Mouse (Mus musculus): Measurements from ENCODE around the gene Abca2. TPM values are rescaled to one million over a fixed set of nuclear protein-coding genes. Genes with fewer than 3 reads are reported as not detected.
A peak's percentile ranks its signal among the peaks of the same experiment; 100 is the strongest.

Abca2 gene
- polyA plus RNA-seq, 1 experiment from 2014 or later: 5.9 TPM

DNA sequence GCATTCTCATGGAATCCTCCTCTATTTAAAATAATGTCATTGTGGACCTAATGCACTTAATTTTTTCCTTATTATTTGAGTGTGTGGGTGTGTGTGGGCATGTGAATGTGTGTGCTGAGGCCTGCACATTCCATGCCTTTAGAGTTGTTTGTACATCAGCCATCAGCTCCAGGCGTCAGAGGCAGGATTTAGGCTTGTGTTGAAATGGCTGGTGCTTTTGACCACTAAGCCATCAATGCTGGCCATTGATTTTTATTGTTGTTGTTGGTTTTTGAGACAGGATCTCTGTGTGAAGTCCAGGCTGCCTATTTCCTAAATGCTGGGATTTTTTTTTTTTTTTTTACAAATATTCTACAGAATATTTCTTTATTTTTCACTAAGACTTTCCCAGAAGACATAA, 24.4 kb downstream of the Abca2 start:
- Histone ChIP-seq H3K4me1 (0 out of 2 replicates have a peak, but pooled peaks cover 5% of the 10 kb centered on the region), H3K27ac (no peak overlapping the region), H3K4me2 (no peak overlapping the region), H3K4me3 (no peak overlapping the region), H3K9me3 (no peaks in the 10 kb centered on the region), H3K27me3 (no peaks in the 10 kb centered on the region), H3K36me3 (peaks cover 7% of the 10 kb centered on the region; the same call in 1 of the 2 replicates), H3K9ac (no peak overlapping the region)
- ATAC-seq (ENCODE audit: insufficient number of reproducible peaks, low FRiP score, low TSS enrichment, low read depth): no peak
- WGBS: 38% methylated on average over 1 of the region's 1 CpGs

DNA sequence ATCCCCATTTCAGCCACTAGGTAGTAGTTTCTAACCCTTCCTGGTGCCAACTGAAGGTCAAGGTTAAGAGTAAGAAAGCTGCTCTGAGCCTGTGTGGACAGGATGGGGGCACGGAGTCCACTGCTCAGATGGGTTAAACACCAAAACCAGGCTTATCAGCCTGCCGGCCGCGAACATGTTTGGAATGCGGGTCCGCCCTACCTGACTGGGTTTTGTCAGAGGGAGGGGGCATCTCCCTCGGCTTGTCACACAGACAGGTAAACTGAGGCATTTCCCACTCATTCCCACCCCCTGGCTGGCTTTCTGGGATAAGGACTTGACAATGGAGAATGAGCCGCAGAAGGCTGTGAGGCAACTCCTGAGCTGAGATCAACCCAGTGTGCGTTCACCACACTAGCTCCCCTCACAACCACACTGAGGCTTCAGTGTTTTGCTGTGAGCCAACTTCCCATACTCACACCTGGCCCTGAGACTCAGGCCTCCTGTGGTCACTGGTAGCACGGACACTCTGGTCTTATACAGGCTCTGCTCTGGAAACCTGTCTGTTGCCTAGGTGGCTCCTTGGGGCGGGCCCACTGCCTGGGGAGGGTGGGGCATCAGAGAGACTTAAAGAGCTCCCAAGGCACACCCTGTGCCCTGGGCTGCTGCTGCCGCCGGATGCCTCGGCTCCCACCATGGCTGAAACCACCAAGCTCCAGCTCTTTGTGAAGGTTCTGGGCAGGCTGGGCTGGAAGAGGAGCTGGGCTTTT, 27.9 kb downstream of the Abca2 start, which contains the start of gene Clic3:
Clic3 (plus strand) TSS at position 634 of the 749 bp plus-strand sequence.
- no peak within 1 kb of the TSS for H3K4me3 ChIP-seq
- peaks cover 17% of the 10 kb centered on the region for H3K36me3 ChIP-seq
- H3K9me3 ChIP-seq: no peaks in the 10 kb centered on the region
- H3K4me1 ChIP-seq: peaks cover 30% of the 10 kb centered on the region
- no peak for ATAC-seq (ENCODE audit: insufficient number of reproducible peaks, low FRiP score, low TSS enrichment, low read depth)
- H3K27me3 ChIP-seq: no peaks in the 10 kb centered on the region
- 54% methylated on average over 14 of the region's 14 CpGs for WGBS
- no peak within 1 kb of the TSS for H3K4me2 ChIP-seq
- H3K9ac ChIP-seq: no peak within 1 kb of the TSS
- H3K27ac ChIP-seq: no peak within 1 kb of the TSS

DNA sequence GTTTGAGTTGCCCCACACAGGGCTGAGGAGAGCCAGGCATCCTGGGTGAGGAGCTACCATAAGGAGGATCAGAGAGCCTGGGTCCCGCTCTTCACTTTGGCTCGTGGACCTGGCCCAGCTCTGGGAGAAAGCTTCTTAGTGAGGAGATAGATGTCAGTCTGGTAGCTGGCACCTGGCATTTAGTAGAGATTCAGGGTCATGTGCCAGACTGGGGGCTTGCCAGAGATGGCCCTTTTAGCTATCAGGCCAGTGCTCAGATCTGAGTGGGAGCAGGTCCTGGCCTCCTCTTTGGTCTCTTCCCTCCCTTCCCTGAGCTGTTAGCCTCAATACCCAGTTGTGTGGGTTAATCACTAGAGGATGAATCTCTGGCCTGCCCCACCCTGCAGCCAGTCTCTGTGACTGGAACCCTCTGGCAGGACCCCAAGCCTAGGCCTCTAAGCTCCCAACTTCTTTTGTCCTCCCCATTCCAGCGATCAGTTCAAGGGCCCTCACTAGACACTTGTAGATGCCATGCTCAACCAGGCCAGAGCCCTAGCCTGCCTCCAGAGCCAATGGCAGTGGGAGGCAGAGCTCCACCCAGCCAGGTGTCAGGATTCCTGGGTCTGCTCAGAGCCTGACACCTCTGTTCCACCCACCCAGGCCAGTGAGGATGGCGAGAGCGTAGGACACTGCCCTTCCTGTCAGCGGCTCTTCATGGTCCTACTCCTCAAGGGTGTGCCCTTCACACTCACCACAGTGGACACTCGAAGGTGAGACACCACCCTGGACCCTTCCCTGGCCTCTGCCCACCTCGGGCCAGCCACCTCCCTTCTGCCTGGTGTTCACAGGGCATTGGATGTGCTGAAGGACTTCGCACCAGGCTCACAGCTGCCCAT, 28.8 kb downstream of the Abca2 start:
- Histone ChIP-seq H3K27ac (no peak overlapping the region), H3K4me2 (no peak overlapping the region)

DNA sequence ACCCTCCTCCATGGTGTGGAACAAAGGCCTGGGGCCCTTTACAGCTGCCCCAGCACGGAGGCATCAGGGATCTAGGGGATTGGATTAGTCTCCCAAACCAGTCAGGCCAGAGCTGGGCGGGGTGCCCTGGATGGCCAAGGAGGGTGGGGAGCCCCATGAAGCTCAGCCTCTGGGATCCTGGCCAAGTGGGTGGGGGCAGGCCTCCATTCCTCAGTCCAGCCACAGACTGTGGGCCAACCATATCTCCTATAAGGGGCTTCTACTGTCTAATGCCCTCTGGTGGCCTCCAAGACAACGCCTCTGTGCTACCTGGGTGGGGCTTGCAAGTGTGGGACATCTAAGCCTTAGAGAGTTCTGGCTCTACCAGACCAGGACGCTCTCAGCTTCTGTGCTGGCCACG, 30.4 kb downstream of the Abca2 start:
- Histone ChIP-seq H3K4me3 (no peak overlapping the region), H3K4me1 (peaks cover 37% of the 10 kb centered on the region), H3K27ac (no peak overlapping the region), H3K27me3 (no peaks in the 10 kb centered on the region), H3K9me3 (no peaks in the 10 kb centered on the region), H3K36me3 (peaks cover 17% of the 10 kb centered on the region), H3K9ac (peak overlapping the region; percentile 11; the same call in 1 of the 2 replicates), H3K4me2 (no peak overlapping the region; the same call in 1 of the 2 replicates)
- no peak; the same call in 1 of the 2 replicates for ATAC-seq (ENCODE audit: insufficient number of reproducible peaks, low FRiP score, low TSS enrichment, low read depth)
- WGBS: 70% methylated on average over 5 of the region's 5 CpGs

More for the DNA sequence above, 28.8 kb downstream of the Abca2 start:
- H3K4me1 ChIP-seq: peaks cover 37% of the 10 kb centered on the region
- no peaks in the 10 kb centered on the region for H3K27me3 ChIP-seq
- H3K4me3 ChIP-seq: no peak overlapping the region
- WGBS: 83% methylated on average over 9 of the region's 9 CpGs
- ATAC-seq (ENCODE audit: insufficient number of reproducible peaks, low FRiP score, low TSS enrichment, low read depth): no peak
- H3K9me3 ChIP-seq: no peaks in the 10 kb centered on the region
- H3K36me3 ChIP-seq: peaks cover 17% of the 10 kb centered on the region
- H3K9ac ChIP-seq: no peak overlapping the region

DNA sequence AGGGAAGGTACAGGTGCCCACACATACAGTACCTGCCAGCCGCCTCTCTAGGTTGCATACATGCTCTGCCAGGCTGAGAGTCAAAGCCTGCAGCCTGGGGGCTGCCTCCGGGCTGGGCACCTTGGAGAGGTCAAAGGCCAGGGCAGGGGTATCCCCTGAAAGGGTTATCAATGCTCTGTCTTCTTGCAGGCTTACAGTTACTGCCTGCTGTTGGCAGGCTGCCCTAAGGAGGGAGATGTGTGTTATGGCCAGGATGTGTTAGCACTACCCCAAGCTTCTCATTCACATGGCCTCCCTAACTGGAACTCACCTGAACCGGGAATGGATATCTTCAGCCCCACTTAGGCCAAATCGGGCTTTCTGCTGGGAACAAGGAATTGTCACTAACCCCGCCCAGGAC, 31.6 kb downstream of the Abca2 start:
- Histone ChIP-seq H3K27me3 (no peaks in the 10 kb centered on the region), H3K9ac (peak overlapping the region; percentile 54), H3K4me1 (peaks cover 37% of the 10 kb centered on the region), H3K4me3 (peak overlapping the region; percentile 66), H3K27ac (peak overlapping the region; percentile 90), H3K9me3 (no peaks in the 10 kb centered on the region), H3K4me2 (peak overlapping the region; percentile 82), H3K36me3 (peaks cover 17% of the 10 kb centered on the region)
- 34% methylated on average over 5 of the region's 5 CpGs for WGBS
- ATAC-seq (ENCODE audit: insufficient number of reproducible peaks, low FRiP score, low TSS enrichment, low read depth): no peak

DNA sequence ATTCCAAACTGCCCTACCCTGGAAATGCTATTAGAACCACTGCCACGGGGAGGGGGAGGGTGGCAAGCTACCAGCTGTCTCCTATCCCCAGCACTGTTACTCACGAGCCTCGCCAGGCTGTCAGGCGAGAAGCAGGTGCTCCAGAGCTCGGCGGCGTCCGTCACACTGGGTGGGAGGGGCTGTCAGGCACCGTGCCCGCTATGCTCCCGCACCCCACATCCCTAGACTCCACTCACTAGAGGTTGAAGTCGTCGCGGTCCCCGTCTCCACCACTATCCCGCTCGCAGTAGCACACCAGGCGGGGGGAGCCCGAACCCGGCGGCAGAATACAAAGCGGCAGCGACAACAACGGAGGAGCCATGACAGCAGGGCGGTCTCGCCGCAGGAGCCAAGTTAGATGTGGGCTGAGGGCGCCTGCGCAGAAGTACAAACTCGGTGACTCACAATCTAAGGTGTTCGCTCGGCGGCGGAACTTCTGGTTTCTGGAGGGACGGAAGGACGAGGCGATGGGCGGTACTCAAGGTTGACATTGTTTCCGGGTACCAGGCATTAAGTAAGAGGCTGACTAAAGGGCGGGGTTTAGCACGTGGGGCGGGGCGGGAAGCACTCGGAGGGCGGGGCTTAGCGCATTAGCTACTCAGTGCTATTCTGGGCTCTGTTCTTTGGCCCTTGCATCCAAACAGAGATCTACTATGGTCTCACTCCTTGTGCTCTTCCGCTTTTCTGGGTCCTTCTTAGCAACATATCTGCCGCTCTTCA, 32.2 kb downstream of the Abca2 start, which contains the start of gene Paxx:
Paxx (minus strand) TSS at position 544 of the 759 bp plus-strand sequence.
- Histone ChIP-seq H3K4me2 (peak within 1 kb of the TSS; percentile 82), H3K4me3 (peak within 1 kb of the TSS; percentile 66), H3K4me1 (peaks cover 40% of the 10 kb centered on the region), H3K9ac (peak within 1 kb of the TSS; percentile 54), H3K27me3 (no peaks in the 10 kb centered on the region), H3K27ac (peak within 1 kb of the TSS; percentile 90), H3K36me3 (peaks cover 17% of the 10 kb centered on the region), H3K9me3 (no peaks in the 10 kb centered on the region)
- ATAC-seq (ENCODE audit: insufficient number of reproducible peaks, low FRiP score, low TSS enrichment, low read depth): peak; percentile 84
- under 1% methylated on average over 48 of the region's 48 CpGs for WGBS

DNA sequence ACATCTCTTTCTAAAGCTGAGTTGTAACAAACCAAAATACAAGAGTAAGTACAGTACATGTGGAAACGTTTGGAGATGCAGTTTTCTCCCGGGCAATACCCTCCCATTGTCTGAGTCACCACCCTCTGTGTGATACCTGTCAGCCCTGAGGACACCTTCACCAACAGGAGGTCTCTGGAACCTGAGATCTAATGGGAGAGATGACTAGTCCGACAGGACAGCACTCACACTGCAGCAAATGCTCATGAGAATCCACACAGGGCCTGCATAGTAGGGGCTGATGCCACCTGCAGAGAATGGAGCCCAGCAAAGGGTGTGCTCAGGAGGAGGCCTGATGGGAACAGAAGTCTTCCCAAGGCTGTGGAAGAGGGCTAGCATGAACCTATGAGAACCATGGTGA, 32.9 kb downstream of the Abca2 start:
- Histone ChIP-seq H3K27ac (peak overlapping the region; percentile 90), H3K9ac (peak overlapping the region; percentile 33; the same call in 1 of the 2 replicates), H3K4me2 (peak overlapping the region; percentile 82), H3K27me3 (no peaks in the 10 kb centered on the region), H3K4me3 (peak overlapping the region; percentile 66), H3K36me3 (peaks cover 17% of the 10 kb centered on the region), H3K9me3 (no peaks in the 10 kb centered on the region), H3K4me1 (peaks cover 43% of the 10 kb centered on the region)
- 17% methylated on average over 3 of the region's 3 CpGs for WGBS
- ATAC-seq (ENCODE audit: insufficient number of reproducible peaks, low FRiP score, low TSS enrichment, low read depth): no peak

DNA sequence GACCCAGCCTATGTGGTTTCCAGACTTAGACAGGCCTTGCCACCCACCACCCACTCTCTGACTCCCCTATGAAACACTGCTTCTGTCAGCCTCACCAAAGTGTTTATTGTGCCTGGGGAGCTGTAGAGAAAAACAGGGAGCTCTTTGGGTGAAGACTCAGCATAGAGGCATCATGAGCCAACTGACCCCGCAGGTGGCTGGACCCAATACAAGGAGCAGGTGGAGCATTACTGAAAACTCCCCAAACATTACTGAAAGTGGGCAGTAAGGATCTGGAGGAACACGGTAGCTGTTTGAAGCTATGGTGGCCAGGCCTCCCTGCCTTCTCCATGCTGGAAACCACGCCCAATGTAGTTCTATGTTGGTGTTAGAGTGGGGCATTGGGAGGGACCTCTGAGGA, 35.1 kb downstream of the Abca2 start:
- ATAC-seq (ENCODE audit: insufficient number of reproducible peaks, low FRiP score, low TSS enrichment, low read depth): no peak
- peaks cover 38% of the 10 kb centered on the region for H3K4me1 ChIP-seq
- H3K36me3 ChIP-seq: peaks cover 7% of the 10 kb centered on the region
- no peaks in the 10 kb centered on the region for H3K9me3 ChIP-seq
- no peaks in the 10 kb centered on the region for H3K27me3 ChIP-seq
- no peak overlapping the region for H3K4me3 ChIP-seq
- H3K9ac ChIP-seq: no peak overlapping the region
- H3K27ac ChIP-seq: no peak overlapping the region
- H3K4me2 ChIP-seq: no peak overlapping the region
- 85% methylated on average over 3 of the region's 3 CpGs for WGBS

DNA sequence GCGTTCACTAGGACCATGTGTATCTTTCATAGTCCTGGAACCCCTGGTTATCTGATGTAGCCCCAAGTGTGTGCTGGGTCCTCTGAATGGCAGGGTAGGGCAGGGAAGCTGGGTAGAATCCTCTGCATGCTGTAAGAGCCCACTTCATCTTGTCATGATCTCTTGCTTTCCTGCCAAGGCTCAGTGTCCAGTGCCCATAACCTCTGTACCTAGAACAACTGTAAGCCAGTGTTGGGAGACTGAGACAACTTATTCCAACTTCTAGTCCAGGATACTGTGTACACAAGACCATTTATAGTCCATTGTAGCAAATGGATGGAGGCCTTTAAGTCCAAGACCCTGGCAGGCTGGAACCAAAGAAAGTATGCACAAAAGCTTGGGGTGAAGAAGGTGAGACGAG, 36.8 kb downstream of the Abca2 start:
- Histone ChIP-seq H3K36me3 (no peaks in the 10 kb centered on the region), H3K4me1 (peaks cover 33% of the 10 kb centered on the region), H3K9ac (no peak overlapping the region), H3K4me2 (no peak overlapping the region), H3K27ac (no peak overlapping the region), H3K27me3 (no peaks in the 10 kb centered on the region), H3K9me3 (no peaks in the 10 kb centered on the region), H3K4me3 (no peak overlapping the region)
- 81% methylated on average over 2 of the region's 2 CpGs for WGBS
- no peak for ATAC-seq (ENCODE audit: insufficient number of reproducible peaks, low FRiP score, low TSS enrichment, low read depth)

DNA sequence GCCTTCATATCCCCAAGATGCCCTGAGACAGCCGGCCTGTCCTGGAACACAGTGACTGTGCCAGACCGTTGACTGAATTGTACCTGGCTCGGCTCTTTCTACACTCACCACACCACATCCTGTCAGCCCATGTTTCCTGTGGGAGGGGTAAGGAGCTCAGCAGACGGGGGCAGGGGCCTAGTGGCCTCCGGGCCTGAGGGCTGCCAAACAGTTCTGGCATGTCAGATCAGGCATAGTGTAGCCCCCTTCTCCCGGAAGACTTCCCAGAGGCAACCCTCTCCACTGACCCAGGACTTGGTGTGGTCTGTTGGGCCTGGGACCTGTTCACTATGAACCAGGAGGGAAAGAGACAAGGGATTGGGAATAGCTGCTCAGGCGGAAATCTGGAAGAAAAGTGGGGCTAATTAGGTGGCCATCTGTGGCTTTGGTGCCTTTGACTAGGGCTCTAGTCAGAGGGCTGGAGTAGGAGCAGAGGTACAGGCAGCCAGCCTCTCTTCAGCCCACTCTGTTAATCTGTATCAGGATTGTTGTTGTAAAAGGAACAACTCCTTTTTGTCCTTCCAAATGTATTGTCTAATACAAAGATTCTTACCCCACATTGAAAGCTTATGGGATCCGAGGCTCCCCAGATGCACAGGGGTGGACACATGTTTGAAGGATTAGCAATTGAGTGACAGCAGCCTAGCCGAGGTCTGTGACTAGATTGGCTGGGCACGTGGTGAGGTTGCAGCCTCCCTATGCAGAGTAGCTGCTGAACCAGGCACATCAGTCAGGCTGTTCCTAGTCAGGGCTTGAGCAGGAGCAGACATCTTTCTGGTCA, 37.5 kb downstream of the Abca2 start:
- no peaks in the 10 kb centered on the region for H3K9me3 ChIP-seq
- no peaks in the 10 kb centered on the region for H3K27me3 ChIP-seq
- H3K36me3 ChIP-seq: no peaks in the 10 kb centered on the region
- no peak overlapping the region for H3K9ac ChIP-seq
- no peak for ATAC-seq (ENCODE audit: insufficient number of reproducible peaks, low FRiP score, low TSS enrichment, low read depth)
- peak overlapping the region; percentile 22; the same call in 1 of the 2 replicates for H3K27ac ChIP-seq
- H3K4me1 ChIP-seq: peaks cover 30% of the 10 kb centered on the region
- WGBS: 33% methylated on average over 10 of the region's 10 CpGs
- no peak overlapping the region for H3K4me2 ChIP-seq
- no peak overlapping the region for H3K4me3 ChIP-seq
